Mouse (Mus musculus): ENCODE measurements around the gene Polr3g.
"Not testable (repeated sequence)": the region's sequence is repeated elsewhere in the genome, so short reads cannot be mapped to it uniquely, and the experiment has no call there.

Polr3g gene

DNA sequence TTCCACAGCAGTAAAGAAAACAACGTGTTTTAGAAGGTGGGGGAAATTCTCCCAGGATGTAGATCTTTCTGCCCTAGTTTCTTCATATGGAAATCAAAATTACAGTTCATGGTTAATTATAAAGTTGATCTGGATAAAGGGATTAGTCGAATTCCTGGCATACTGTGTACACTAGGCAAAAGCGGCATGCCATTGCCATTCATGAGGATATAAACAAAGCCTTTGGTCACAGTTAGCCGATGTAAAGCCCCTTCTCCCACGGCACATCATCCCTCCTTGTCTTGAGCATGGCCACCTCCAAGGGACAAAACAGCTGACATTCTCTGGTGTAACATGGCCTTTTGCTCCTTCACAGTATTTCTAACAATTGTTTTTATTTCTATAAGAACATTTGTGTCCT lies 80.2 kb downstream of the Polr3g start:
- no peak for DNase-seq (ENCODE audit: low spot score in 2 of 2)

DNA sequence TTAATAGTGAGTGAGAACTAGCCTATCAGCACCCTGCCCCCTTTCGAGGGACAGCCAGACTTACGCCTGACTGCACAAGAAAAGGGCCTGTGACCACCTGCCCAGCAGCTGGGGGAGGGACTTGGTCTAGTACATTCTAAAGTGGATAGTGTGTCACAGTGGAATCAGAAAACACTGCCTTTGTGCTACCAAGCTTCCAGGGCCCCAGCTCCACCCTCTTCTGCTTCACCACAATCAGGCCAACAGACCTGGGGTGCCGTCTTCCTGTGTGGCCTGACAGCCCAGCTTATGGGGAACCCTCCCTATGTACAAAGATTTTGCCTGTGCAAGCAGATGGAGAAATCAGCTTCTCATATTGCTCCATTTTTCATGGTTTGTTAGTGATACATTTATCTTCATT lies 81.4 kb downstream of the Polr3g start:
- DNase-seq (ENCODE audit: low spot score in 2 of 2): no peak

- DNase-seq (ENCODE audit: low spot score in 2 of 2): no peak
Observed at GRCm38 (mm10) chr13:81628631-81629190, 82.1 kb downstream of the Polr3g start.

DNA sequence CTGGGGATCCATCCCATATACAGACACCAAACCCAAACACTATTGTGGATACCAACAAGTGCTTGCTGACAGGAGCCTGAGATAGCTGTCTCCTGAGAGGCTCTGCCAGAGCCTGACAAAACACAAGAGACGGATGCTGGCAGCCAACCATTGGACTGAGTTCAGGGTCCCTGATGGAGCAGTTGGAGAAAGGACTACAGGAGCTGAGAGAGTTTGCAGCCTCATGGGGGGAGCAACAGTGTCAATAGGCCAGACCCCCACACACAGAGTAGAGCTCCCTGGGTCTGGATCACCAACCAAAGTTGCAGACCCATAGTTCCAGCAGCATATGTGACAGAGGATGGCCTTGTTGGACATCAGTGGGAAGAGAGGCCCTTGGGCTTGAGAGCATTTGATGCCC lies 83.0 kb downstream of the Polr3g start:
- not testable (repeated sequence) for DNase-seq (ENCODE audit: low spot score in 2 of 2)
